Mouse (Mus musculus) thymus, adult 2 months (tissue): Measurements from ENCODE around the gene Fxyd1. TPM values are rescaled to one million over a fixed set of nuclear protein-coding genes. Genes with fewer than 3 reads are reported as not detected.

Source experiments
- DNase-seq: peaks from one replicate; pipeline ENCODE4 v3.0.0; 2021
- H3K27ac ChIP-seq: fragments of 200-500 bp; 2 replicates; pipeline ENCODE4 v1.5.1; 2012; ENCODE audit warnings: low read length, control low read depth; ENCODE audit not compliant: control insufficient read depth, insufficient read depth
- H3K27me3 ChIP-seq: fragments of 200-500 bp; 2 replicates; pipeline ENCODE4 v1.6.1; 2012; ENCODE audit warnings: mild to moderate bottlenecking, low read length, moderate library complexity, mixed read lengths; ENCODE audit not compliant: control insufficient read depth, insufficient read depth
- H3K36me3 ChIP-seq: fragments of 200-500 bp; 2 replicates; pipeline ENCODE4 v1.6.1; 2012; ENCODE audit warnings: mild to moderate bottlenecking, low read length, moderate library complexity; ENCODE audit not compliant: control insufficient read depth, insufficient read depth
- H3K4me1 ChIP-seq: fragments of 200-500 bp; replicated peaks from 2 replicates; pipeline ENCODE4 v1.6.1; 2012; ENCODE audit warnings: low read length; ENCODE audit not compliant: control insufficient read depth, insufficient read depth
- H3K4me3 ChIP-seq: fragments of 200-500 bp; 2 replicates; pipeline ENCODE4 v1.5.1; 2012; ENCODE audit warnings: mild to moderate bottlenecking, low read length, control low read depth, moderate library complexity; ENCODE audit not compliant: control insufficient read depth, insufficient read depth
- CTCF ChIP-seq: fragments of 200-500 bp; IDR thresholded peaks from 2 replicates; pipeline ENCODE4 v1.5.1; 2012; ENCODE audit warnings: mild to moderate bottlenecking, control low read depth, low read length, moderate library complexity, borderline replicate concordance; ENCODE audit not compliant: control insufficient read depth, poor library complexity, insufficient read depth; ENCODE audit errors: extremely low read depth
- POLR2A ChIP-seq: fragments of 200-500 bp; IDR thresholded peaks from 2 replicates; pipeline ENCODE4 v1.6.1; 2012; ENCODE audit warnings: mild to moderate bottlenecking, low read length, control low read depth, moderate library complexity; ENCODE audit not compliant: control insufficient read depth, poor library complexity, insufficient read depth; ENCODE audit errors: extremely low read depth
- WGBS: fragments of 180-500 bp; shearing (Covaris S2); methylation state at CpG from one replicate; pipeline ENCODE4 v1.1.7; 2018; 5-methylcytosine and 5-hydroxymethylcytosine counted together
- polyA plus RNA-seq: library from polyadenylated mRNA; depleted of rRNA; stranded (reverse); fragments of >200 nt; gene quantifications from 2 replicates; pipeline ENCODE4 v1.2.3, GENCODE M21; 2012

Fxyd1 gene
- polyA plus RNA-seq, 1 experiment: 107 TPM

DNA sequence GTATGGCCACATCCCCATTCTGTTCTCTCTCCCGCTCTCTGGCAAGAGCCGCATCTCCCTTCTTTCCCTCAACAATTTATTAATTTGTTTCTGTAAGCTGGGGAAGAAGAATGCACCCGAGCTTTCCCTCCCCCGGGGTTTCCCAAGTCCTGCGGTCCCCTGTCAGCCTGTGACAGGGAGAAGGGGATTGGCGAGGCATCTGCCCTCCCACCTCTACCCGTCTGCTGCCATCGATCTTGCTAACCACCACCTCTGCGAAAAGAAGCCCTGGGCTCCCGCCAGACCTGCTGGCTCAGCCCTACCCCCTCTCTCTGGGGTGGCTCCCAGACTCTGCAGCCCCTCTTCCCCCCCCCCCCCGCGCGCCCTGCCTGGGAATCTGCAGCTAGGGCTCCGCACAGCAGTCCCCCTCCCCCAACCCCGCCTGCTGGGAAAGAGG is 7.1 kb downstream of the Fxyd1 start:
- H3K27me3 ChIP-seq: peaks cover 25% of the 10 kb centered on the region
- H3K4me3 ChIP-seq: no peak overlapping the region
- no peak for DNase-seq
- H3K36me3 ChIP-seq: no peaks in the 10 kb centered on the region
- peaks cover 14% of the 10 kb centered on the region; the same call in 1 of the 2 replicates for H3K4me1 ChIP-seq
- WGBS: 8% methylated on average over 15 of the region's 15 CpGs
- no peak overlapping the region for H3K27ac ChIP-seq
- TF ChIP-seq POLR2A (no peak), CTCF (no peak)

DNA sequence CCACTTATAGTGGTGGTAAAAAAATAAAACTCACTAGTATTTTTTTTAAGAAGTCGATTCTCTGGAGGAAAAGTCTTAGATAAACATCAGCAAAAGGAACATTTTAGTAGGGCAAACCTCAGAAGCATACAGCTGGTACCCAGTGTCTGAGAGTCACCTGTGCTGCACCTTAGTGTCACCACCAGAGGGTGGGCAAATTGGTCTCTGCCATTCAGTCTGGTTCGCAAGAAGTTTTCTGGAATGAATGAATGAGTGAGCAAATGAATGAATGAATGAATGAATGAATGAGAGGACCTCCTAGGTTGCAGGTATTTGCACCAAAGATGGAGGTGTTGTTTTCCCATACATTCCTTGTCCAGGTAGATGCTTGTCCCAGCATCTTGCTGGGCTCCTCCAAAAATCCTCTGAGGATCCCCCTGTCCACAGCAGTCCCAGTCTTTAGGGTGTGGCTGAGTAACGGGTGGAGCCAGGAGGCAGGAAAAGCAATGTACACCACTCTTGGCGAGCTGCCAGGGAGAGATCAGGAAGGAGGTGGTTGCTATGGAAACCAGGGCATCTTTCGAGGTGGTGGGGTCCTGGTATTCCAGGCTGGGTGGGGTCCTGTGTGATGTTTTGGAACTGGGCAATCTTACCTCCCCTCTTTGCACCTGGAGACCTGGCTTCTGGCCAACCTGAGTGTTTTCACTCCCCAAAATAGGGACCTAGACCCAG is 7.7 kb downstream of the Fxyd1 start:
- Histone ChIP-seq H3K4me3 (no peak overlapping the region), H3K27ac (no peak overlapping the region), H3K36me3 (no peaks in the 10 kb centered on the region), H3K27me3 (peaks cover 25% of the 10 kb centered on the region), H3K4me1 (peaks cover 15% of the 10 kb centered on the region; the same call in 1 of the 2 replicates)
- TF ChIP-seq POLR2A: no peak
- TF ChIP-seq CTCF: no peak
- DNase-seq: no peak
- 17% methylated on average over 5 of the region's 5 CpGs for WGBS

DNA sequence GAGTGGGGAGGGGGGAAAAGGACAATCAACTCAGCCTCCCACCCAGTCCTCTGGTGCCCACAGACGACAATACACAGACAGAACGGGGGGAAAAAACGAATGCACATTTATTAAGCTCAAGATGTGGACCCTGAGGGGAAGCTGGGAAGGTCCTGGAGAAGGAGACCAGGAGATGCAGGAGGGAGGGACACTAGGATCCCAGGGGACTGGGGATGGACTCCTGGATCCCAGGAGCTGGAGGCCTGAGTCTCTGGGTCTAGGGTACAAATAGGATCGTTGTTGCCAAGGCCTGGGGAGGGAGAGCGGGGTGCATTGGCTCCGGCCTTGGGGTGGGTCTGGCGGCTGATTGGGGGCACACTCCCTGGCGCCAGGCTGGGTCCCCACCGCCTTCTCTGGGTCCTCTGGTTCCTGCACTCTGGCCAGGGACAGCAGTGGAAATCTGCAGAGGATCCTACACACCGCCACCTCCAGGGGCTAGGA is 14.5 kb downstream of the Fxyd1 start, which contains the start of gene Fxyd5:
Gene Fxyd5 (minus strand): TSS at position 51 of the 480 bp plus-strand sequence.
- Histone ChIP-seq H3K36me3 (no peaks in the 10 kb centered on the region), H3K4me3 (peak within 1 kb of the TSS; percentile 61), H3K27me3 (no peaks in the 10 kb centered on the region), H3K27ac (peak within 1 kb of the TSS; percentile 69), H3K4me1 (peaks cover 51% of the 10 kb centered on the region)
- TF ChIP-seq POLR2A (no peak), CTCF (no peak)
- no peak for DNase-seq
- 59% methylated on average over 10 of the region's 10 CpGs for WGBS

DNA sequence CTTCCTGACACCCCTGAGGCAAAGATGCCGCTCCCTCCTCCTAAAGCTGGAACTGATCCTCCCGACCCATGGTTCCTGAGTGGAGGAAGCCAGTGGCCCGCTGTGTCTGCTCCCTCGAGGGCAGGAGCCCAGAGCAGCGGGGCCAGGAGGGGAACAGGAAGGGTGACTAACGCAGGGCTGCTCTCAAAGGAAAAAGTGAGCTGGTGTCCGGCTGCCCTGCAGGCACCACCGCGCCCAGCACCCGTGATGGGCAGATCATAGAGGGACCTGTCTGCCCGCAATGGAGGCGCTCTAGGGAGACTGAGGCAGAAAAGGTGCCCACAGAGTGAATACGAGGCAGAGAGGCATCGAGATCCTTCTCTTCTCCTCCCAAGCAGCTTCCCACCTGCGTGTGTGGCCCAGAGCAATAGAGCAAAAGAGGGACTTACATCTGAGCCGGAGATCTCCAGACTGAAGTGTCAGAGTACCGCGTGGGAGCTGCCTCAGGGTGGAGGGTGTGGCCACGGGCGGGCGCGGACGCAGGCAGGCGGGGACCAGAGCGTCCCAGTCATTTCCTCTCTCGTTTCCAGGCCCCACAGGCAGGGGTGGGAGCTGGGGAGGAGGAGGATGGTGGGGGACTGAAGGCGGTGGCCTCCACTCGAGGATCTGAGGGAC is 15.2 kb downstream of the Fxyd1 start:
- DNase-seq: peak; percentile 78
- Histone ChIP-seq H3K27ac (peak overlapping the region; percentile 69), H3K4me3 (peak overlapping the region; percentile 61), H3K36me3 (no peaks in the 10 kb centered on the region), H3K27me3 (no peaks in the 10 kb centered on the region), H3K4me1 (peaks cover 57% of the 10 kb centered on the region)
- TF ChIP-seq CTCF (no peak), POLR2A (no peak)
- WGBS: under 1% methylated on average over 28 of the region's 28 CpGs

DNA sequence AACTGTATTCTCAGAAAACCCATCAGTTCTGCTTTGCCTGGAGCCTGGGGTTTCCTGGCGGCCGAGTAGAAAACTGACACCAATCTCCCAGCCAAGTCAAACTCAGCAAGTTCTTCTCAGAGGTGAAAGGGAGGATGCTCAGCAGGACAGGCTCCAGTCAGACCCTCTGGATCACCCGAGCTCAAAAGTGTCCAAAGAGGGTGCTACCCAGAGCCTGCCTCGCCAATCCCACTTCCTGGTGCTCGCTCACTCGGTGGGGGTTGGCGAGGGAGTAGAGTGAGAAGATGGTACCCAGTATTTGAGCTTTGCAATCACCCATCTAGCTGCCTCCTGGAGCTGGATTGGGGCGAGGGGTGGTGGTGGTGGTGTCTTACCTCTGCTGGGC is 16.0 kb downstream of the Fxyd1 start:
- peak; percentile 54 for DNase-seq
- H3K4me3 ChIP-seq: peak overlapping the region; percentile 61
- 9% methylated on average over 8 of the region's 8 CpGs for WGBS
- H3K27ac ChIP-seq: peak overlapping the region; percentile 69
- TF ChIP-seq CTCF (peak; percentile 44; the same call in 1 of the 2 replicates), POLR2A (no peak)
- H3K27me3 ChIP-seq: no peaks in the 10 kb centered on the region
- H3K4me1 ChIP-seq: peaks cover 64% of the 10 kb centered on the region
- no peaks in the 10 kb centered on the region for H3K36me3 ChIP-seq

DNA sequence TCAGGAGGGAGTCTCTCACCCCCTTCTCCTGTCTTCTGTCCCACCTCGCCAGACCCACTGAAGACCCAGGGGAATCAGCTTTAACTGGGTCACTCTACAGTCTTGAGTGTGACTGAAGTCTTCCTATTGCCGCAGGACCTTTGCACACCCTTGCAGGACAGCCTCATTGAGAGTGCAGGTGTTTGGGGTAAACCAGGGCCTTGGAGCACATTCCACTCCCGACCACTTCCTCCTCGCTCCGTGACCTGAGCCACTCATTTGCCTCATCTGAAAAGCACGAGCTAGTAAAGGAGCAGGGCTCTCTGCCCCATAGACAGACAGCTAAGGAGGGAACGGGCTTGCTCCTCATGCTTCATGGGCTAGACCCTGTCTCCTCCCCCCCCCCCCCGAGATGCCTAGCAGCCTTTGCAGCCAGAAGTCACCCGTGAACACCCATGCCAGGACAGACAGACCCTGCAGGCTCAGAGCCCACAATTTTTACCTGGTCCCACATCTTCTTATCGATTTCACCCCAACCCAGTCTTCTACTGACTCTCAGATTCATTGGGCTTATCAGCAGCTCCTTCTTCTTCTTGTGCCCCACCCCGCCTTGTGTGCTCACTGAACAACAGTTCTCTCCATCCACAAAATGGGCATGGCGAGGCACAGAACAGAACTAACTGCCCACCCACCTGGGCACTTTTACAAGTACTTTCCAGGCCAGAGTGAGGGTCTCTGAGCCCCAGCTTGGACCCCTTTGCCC is 16.5 kb downstream of the Fxyd1 start:
- H3K4me1 ChIP-seq: peaks cover 65% of the 10 kb centered on the region
- H3K27ac ChIP-seq: peak overlapping the region; percentile 69
- H3K36me3 ChIP-seq: no peaks in the 10 kb centered on the region
- H3K4me3 ChIP-seq: peak overlapping the region; percentile 61
- no peaks in the 10 kb centered on the region for H3K27me3 ChIP-seq
- peak; percentile 65 for DNase-seq
- WGBS: 23% methylated on average over 12 of the region's 12 CpGs
- TF ChIP-seq CTCF (peak; percentile 22; the same call in 1 of the 2 replicates), POLR2A (no peak)
